Mouse (Mus musculus): ENCODE data around the gene Ints3.

DNA sequence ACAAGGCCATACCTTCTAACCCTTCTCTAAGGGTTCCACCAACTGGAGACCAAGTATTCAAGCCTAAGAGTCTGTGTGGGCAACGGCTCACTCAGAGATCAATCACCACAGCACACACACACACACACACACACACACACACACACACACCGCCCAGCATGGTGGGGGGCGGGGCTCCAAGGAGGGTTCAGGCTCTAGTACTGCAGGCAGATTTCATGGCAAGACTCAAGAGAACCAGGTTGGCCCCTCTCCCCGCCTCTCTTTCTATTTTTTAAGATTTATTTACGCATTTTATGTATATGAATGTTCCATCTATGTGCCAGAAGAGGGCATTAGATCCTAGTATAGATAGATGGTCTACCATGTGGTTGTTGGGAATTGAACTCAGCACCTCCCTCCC is 60.6 kb downstream of the Ints3 start:
- TF ChIP-seq GATA1 (IDR thresholded peaks at IDR 0.05; ENCODE audit: borderline replicate concordance, low read length) (no peak), FLI1 (IDR thresholded peaks at IDR 0.05; ENCODE audit: low read length) (no peak)
